Mouse (Mus musculus): ENCODE measurements around the gene E2f6. TPM values are rescaled to one million over a fixed set of nuclear protein-coding genes. Genes with fewer than 3 reads are reported as not detected.

The E2f6 gene
- polyA plus RNA-seq, 1 experiment from 2014 or later: 56.7 TPM

DNA sequence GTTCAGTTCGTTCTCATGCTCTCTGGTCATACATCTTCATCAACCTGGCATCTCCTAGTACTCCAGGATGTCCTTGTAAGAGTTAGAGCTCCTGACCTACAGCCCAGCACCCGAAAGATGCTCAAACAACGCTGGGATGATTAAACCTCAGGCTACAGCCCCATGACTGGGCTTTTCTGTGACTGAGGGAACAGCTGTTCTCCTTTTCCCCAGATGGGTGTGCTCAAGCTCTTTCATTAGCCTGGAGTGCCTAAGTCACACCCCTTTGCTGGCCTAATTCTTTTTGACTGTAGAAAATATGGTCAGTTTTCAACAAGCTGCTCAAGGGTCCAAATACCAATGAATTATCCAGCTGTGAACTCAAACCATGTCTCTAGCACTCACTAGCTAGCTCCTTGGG, 2.7 kb upstream of the E2f6 start:
- peaks cover 4% of the 10 kb centered on the region; the same call in 1 of the 2 replicates for H3K27me3 ChIP-seq (ENCODE audit: control insufficient read depth, insufficient read depth, low read length)
- H3K9ac ChIP-seq (ENCODE audit: low read depth, low read length): no peak overlapping the region
- no peaks in the 10 kb centered on the region for H3K36me3 ChIP-seq (ENCODE audit: control insufficient read depth, insufficient read depth, low read length)
- H3K27ac ChIP-seq (ENCODE audit: low read depth, low read length): no peak overlapping the region
- no peak for ATAC-seq (ENCODE audit: low FRiP score, low TSS enrichment)
- no peaks in the 10 kb centered on the region for H3K9me3 ChIP-seq (ENCODE audit: control insufficient read depth, low read length)
- 41% methylated on average over 3 of the region's 3 CpGs for WGBS
- no peak overlapping the region for H3K4me3 ChIP-seq (ENCODE audit: low read length)
- H3K4me1 ChIP-seq (ENCODE audit: control insufficient read depth, insufficient read depth, low read length): peaks cover 13% of the 10 kb centered on the region; the same call in 1 of the 2 replicates
- H3K4me2 ChIP-seq (replicated peaks; ENCODE audit: low read depth, low read length): no peak overlapping the region

DNA sequence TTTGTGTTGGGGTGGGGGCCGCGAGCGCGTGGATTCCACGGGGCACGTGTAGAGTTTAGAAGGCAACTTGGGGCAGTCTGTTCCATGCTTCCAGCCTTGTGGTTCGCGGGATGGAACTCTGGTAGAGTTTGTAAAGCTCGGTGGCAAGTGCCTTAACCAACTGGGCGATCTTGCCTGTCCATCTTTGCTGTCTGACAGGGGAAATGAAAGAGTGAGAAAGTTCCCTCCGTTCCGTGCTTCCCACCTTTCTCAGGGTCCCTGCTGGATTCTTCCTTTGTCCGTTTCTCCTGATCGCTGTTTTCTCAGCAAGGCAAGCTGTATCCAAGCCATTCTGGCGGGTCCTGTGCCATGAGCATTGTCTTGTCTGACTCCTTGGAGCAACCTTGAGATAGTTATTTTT, 714 bp downstream of the E2f6 start:
- Histone ChIP-seq H3K4me1 (ENCODE audit: control insufficient read depth, insufficient read depth, low read length) (peaks cover 13% of the 10 kb centered on the region; the same call in 1 of the 2 replicates), H3K27ac (ENCODE audit: low read depth, low read length) (no peak overlapping the region), H3K36me3 (ENCODE audit: control insufficient read depth, insufficient read depth, low read length) (peaks cover 25% of the 10 kb centered on the region), H3K4me3 (ENCODE audit: low read length) (peak overlapping the region; percentile 79), H3K27me3 (ENCODE audit: control insufficient read depth, insufficient read depth, low read length) (peaks cover 4% of the 10 kb centered on the region; the same call in 1 of the 2 replicates), H3K9me3 (ENCODE audit: control insufficient read depth, low read length) (no peaks in the 10 kb centered on the region), H3K4me2 (replicated peaks; ENCODE audit: low read depth, low read length) (peak overlapping the region; percentile 86), H3K9ac (ENCODE audit: low read depth, low read length) (peak overlapping the region; percentile 87)
- 2% methylated on average over 15 of the region's 15 CpGs for WGBS
- peak; percentile 8; the same call in 1 of the 2 replicates for ATAC-seq (ENCODE audit: low FRiP score, low TSS enrichment)

DNA sequence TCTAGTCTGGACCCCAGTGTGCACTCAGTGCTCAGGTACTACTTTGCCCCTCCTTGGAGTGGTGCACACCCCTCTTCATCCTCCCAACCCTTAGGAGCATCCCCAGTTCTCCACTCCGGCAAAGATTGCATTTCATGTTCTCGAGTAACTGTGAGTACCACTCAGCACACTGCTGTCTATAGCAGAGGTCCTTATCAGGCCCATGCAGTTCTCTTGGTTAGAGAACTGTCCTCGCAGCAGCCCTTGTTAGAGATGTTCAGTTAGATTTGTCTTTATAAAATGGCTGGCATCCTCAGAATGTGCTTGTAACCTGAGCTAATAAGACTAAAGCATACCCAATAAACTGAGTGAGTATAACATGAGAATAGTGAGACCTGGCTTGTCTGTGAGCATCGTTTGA, 6.4 kb downstream of the E2f6 start:
- Histone ChIP-seq H3K4me3 (ENCODE audit: low read length) (no peak overlapping the region), H3K27ac (ENCODE audit: low read depth, low read length) (no peak overlapping the region), H3K9me3 (ENCODE audit: control insufficient read depth, low read length) (no peaks in the 10 kb centered on the region), H3K4me1 (ENCODE audit: control insufficient read depth, insufficient read depth, low read length) (peaks cover 6% of the 10 kb centered on the region; the same call in 1 of the 2 replicates), H3K9ac (ENCODE audit: low read depth, low read length) (no peak overlapping the region), H3K27me3 (ENCODE audit: control insufficient read depth, insufficient read depth, low read length) (no peaks in the 10 kb centered on the region), H3K36me3 (ENCODE audit: control insufficient read depth, insufficient read depth, low read length) (peaks cover 72% of the 10 kb centered on the region), H3K4me2 (replicated peaks; ENCODE audit: low read depth, low read length) (no peak overlapping the region)
- WGBS: 86% methylated on average over 4 of the region's 4 CpGs
- ATAC-seq (ENCODE audit: low FRiP score, low TSS enrichment): no peak

DNA sequence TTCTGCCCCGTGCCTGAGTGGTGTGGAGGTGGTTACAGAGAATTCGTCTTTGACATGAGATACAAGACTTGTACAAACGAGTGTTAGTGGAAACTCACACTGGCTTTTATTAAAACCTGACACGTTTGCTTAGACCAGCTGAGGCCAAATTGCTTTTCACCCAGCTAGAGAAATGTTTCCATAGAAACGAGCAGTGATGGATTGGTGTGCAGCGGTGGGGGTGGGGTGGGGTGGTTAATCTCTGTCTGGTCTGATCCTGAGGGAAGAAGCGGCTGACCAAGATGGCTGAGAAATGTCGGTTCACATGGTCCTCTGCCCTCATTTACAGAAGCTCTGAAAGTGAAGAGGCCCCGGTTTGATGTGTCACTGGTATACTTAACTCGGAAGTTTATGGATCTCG, 7.8 kb downstream of the E2f6 start:
- H3K4me1 ChIP-seq (ENCODE audit: control insufficient read depth, insufficient read depth, low read length): no peaks in the 10 kb centered on the region

GRCm38 (mm10) chr12:16820761-16821160, 10.0 kb downstream of the E2f6 start:
- Histone ChIP-seq H3K27me3 (ENCODE audit: control insufficient read depth, insufficient read depth, low read length) (no peaks in the 10 kb centered on the region), H3K27ac (ENCODE audit: low read depth, low read length) (no peak overlapping the region), H3K4me2 (replicated peaks; ENCODE audit: low read depth, low read length) (no peak overlapping the region), H3K9ac (ENCODE audit: low read depth, low read length) (no peak overlapping the region), H3K9me3 (ENCODE audit: control insufficient read depth, low read length) (no peaks in the 10 kb centered on the region), H3K4me1 (ENCODE audit: control insufficient read depth, insufficient read depth, low read length) (no peaks in the 10 kb centered on the region), H3K36me3 (ENCODE audit: control insufficient read depth, insufficient read depth, low read length) (peaks cover 84% of the 10 kb centered on the region), H3K4me3 (ENCODE audit: low read length) (no peak overlapping the region)
- ATAC-seq (ENCODE audit: low FRiP score, low TSS enrichment): no peak
- WGBS: 90% methylated on average over 7 of the region's 7 CpGs

More for the DNA sequence above, 7.8 kb downstream of the E2f6 start:
- 57% methylated on average over 11 of the region's 11 CpGs for WGBS
- Histone ChIP-seq H3K4me3 (ENCODE audit: low read length) (no peak overlapping the region), H3K27me3 (ENCODE audit: control insufficient read depth, insufficient read depth, low read length) (no peaks in the 10 kb centered on the region), H3K36me3 (ENCODE audit: control insufficient read depth, insufficient read depth, low read length) (peaks cover 85% of the 10 kb centered on the region), H3K9me3 (ENCODE audit: control insufficient read depth, low read length) (no peaks in the 10 kb centered on the region), H3K9ac (ENCODE audit: low read depth, low read length) (no peak overlapping the region), H3K4me2 (replicated peaks; ENCODE audit: low read depth, low read length) (no peak overlapping the region), H3K27ac (ENCODE audit: low read depth, low read length) (no peak overlapping the region)
- ATAC-seq (ENCODE audit: low FRiP score, low TSS enrichment): no peak

DNA sequence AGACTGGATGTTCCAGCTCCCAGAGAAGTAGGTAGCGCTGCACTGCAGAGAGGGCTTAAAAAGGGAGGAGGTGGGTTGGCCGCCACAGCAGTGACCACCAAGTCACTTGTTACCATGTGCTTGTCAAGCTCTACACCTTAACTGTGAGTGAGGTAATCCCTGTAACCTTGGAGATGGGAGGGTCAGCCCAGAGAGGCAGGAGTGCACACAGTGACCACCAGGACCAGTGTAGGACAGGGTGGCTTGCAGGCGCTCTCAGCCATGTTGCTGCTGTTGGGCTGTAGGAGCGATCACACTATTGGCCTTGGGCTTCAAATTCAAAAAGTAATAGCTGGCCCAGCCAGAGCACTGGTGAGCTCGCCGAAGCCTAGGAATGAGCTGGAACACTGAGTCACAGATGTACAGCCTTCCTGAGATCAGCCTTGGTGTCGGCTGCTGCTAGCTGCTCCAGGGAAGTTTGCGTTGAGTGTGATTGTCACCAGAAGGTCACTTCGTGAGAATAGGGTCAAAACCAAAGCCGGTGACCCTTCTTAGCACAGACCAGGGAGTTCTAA, 11.5 kb downstream of the E2f6 start:
- 93% methylated on average over 10 of the region's 10 CpGs for WGBS
- H3K4me2 ChIP-seq (replicated peaks; ENCODE audit: low read depth, low read length): no peak overlapping the region
- H3K36me3 ChIP-seq (ENCODE audit: control insufficient read depth, insufficient read depth, low read length): peaks cover 80% of the 10 kb centered on the region
- no peaks in the 10 kb centered on the region for H3K9me3 ChIP-seq (ENCODE audit: control insufficient read depth, low read length)
- ATAC-seq (ENCODE audit: low FRiP score, low TSS enrichment): 0 out of 2 replicates have a peak, but pooled peaks have one; percentile 39
- no peak overlapping the region for H3K4me3 ChIP-seq (ENCODE audit: low read length)
- H3K4me1 ChIP-seq (ENCODE audit: control insufficient read depth, insufficient read depth, low read length): no peaks in the 10 kb centered on the region
- no peaks in the 10 kb centered on the region for H3K27me3 ChIP-seq (ENCODE audit: control insufficient read depth, insufficient read depth, low read length)
- no peak overlapping the region for H3K9ac ChIP-seq (ENCODE audit: low read depth, low read length)
- no peak overlapping the region for H3K27ac ChIP-seq (ENCODE audit: low read depth, low read length)

DNA sequence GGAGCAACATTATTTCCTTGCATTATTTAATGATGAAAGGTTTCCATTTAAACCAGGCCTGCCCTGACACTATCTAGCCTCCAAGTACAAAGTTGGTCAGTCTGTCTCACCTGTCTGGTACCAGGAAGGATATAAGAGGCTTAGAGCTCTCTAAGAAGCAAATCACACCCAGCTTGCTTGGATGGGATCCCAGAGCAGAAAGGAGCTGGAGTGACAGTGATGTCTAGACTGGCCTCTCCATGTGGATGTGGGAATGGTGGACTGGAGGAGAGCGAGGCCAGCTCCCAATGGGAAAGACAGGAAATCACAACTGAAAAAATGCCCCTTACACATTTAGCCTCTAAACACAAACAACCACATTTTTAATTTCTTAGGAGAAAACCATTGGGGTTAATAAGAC, 12.9 kb downstream of the E2f6 start:
- Histone ChIP-seq H3K4me3 (ENCODE audit: low read length) (no peak overlapping the region), H3K36me3 (ENCODE audit: control insufficient read depth, insufficient read depth, low read length) (peaks cover 84% of the 10 kb centered on the region), H3K4me2 (replicated peaks; ENCODE audit: low read depth, low read length) (no peak overlapping the region), H3K9ac (ENCODE audit: low read depth, low read length) (no peak overlapping the region), H3K4me1 (ENCODE audit: control insufficient read depth, insufficient read depth, low read length) (no peaks in the 10 kb centered on the region), H3K27ac (ENCODE audit: low read depth, low read length) (no peak overlapping the region), H3K9me3 (ENCODE audit: control insufficient read depth, low read length) (no peaks in the 10 kb centered on the region), H3K27me3 (ENCODE audit: control insufficient read depth, insufficient read depth, low read length) (no peaks in the 10 kb centered on the region)
- WGBS: 78% methylated on average over 1 of the region's 1 CpGs
- ATAC-seq (ENCODE audit: low FRiP score, low TSS enrichment): no peak

GRCm38 (mm10) chr12:16828505-16828904, 17.7 kb downstream of the E2f6 start:
- Histone ChIP-seq H3K4me1 (ENCODE audit: control insufficient read depth, insufficient read depth, low read length) (no peaks in the 10 kb centered on the region), H3K4me2 (replicated peaks; ENCODE audit: low read depth, low read length) (no peak overlapping the region), H3K27ac (ENCODE audit: low read depth, low read length) (no peak overlapping the region), H3K4me3 (ENCODE audit: low read length) (no peak overlapping the region), H3K9ac (ENCODE audit: low read depth, low read length) (no peak overlapping the region), H3K27me3 (ENCODE audit: control insufficient read depth, insufficient read depth, low read length) (no peaks in the 10 kb centered on the region), H3K36me3 (ENCODE audit: control insufficient read depth, insufficient read depth, low read length) (peaks cover 41% of the 10 kb centered on the region), H3K9me3 (ENCODE audit: control insufficient read depth, low read length) (no peaks in the 10 kb centered on the region)
- WGBS: 73% methylated on average over 6 of the region's 6 CpGs
- no peak for ATAC-seq (ENCODE audit: low FRiP score, low TSS enrichment)

DNA sequence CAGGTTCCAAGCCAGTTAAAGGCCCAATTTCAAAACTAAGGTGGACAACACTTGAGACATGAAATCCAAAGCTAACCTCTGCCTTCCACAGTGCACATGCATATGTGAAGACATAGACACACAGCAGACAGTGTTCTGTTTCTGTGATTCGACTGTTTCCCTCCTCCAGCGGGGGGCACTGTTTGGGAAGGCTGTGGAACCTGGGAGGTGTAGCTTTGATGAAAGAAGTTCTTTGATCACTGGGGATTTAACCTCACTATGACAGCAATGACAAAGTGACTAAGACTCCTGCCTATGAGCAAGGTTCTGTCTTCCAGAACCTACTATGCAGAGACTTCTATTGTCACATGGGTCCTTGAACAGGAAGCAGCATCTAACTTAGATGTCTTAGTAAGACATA, 19.0 kb downstream of the E2f6 start:
- Histone ChIP-seq H3K4me2 (replicated peaks; ENCODE audit: low read depth, low read length) (no peak overlapping the region), H3K27ac (ENCODE audit: low read depth, low read length) (no peak overlapping the region), H3K9ac (ENCODE audit: low read depth, low read length) (no peak overlapping the region), H3K9me3 (ENCODE audit: control insufficient read depth, low read length) (no peaks in the 10 kb centered on the region), H3K4me3 (ENCODE audit: low read length) (no peak overlapping the region), H3K36me3 (ENCODE audit: control insufficient read depth, insufficient read depth, low read length) (peaks cover 31% of the 10 kb centered on the region), H3K27me3 (ENCODE audit: control insufficient read depth, insufficient read depth, low read length) (no peaks in the 10 kb centered on the region), H3K4me1 (ENCODE audit: control insufficient read depth, insufficient read depth, low read length) (no peaks in the 10 kb centered on the region)
- no peak for ATAC-seq (ENCODE audit: low FRiP score, low TSS enrichment)
- 90% methylated on average over 2 of the region's 2 CpGs for WGBS
